Mouse (Mus musculus) gastrocnemius, adult 18-20 months (tissue): ENCODE results near the gene Sccpdh. TPM values are rescaled to one million over a fixed set of nuclear protein-coding genes. Genes with fewer than 3 reads are reported as not detected.

Experiments
- DNase-seq: peaks from one replicate; pipeline ENCODE4 v3.0.0; 2021; ENCODE audit warnings: low spot score
- total RNA-seq, 2 experiments: library from RNA; stranded (reverse); gene quantifications; 2 replicates each; pipeline ENCODE4 v1.2.3; 2021

The Sccpdh gene
- total RNA-seq, 2 experiments from 2014 or later: 38.7 to 41.2 TPM

DNA sequence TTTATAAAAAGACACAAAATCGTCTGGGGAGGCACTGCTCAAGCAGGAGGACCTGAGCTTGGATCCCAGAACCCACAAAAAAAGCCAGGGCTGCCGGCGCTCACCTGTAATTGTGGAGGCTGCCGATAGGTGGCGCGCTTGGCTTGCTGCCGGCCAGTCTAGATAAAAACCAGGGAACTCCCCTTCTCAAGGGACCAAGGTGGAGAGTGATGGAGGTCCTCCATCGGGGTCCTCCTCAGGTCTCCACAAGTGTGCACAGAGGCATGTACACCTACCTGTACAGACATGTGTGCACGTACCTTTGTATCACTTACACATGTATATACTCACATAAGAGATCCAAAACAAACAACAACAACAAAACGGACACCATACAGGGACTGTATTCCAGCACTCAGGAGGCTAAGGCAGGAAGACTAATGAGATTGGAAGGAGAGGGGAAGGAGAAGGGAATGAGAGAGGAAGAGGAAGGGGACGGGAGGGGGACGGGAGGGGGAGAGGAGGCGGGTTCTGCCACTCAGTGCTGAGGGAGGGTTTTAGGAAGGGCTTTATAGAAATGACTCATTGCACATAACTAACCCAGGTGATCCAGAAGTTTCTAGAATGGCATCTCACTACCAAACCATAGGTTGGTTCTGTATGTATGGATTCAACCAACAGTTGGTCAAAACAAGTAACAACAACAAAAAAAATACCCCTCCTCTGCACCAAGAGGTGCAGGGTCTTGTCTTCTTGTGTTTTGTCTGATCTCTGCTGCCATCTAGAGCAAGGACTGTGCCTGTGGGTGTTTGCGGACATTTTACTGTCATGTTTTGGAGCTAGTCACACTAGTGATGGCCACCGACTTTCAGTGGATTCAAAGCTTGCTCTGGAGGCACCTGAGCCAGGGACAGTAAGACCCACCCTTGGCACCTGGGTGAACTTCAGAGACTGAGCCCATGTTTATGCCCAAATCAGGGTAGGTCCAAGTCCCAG, 66.8 kb downstream of the Sccpdh start:
- peak; percentile 54 for DNase-seq

DNA sequence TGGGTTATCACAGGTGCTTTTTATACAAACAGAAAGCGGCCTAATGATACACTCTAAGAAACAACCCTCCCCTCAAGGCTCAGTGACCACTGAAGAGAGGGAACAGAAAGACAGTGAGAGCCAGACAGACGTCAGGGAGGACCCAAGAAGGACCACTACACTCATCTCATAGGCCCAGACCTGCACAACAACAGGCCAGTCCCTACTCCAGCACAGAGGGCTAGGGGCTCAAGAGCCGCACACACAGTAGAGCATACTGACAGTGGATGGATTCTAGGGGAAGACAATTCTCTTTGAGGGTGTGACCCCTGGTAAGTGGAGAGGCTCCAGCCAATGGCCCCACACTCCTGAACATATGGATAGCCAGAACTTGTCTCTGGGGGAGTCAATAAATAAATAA, 68.5 kb downstream of the Sccpdh start:
- no peak for DNase-seq

Other genes with a start within 250 kb of the Sccpdh start
- 1 to 10 TPM; 5.1 to 5.2 TPM for gene Smyd3, start 150.2 kb upstream of the Sccpdh start, total RNA-seq
- 10 to 100 TPM; 40.5 to 53.5 TPM for gene Tfb2m, start 121.9 kb upstream of the Sccpdh start, total RNA-seq
- gene Cnst, start 121.8 kb upstream of the Sccpdh start, total RNA-seq: 10 to 100 TPM; 31.6 to 34.2 TPM
- under 1 TPM; 0.07 to 0.11 TPM for gene Kif28, start 77.1 kb downstream of the Sccpdh start, total RNA-seq
- gene Gm10518, start 135.2 kb downstream of the Sccpdh start, total RNA-seq: not detected
- 10 to 100 TPM; 15.0 to 17.5 TPM for gene Ahctf1, start 135.5 kb downstream of the Sccpdh start, total RNA-seq